Mouse (Mus musculus) embryonic facial prominence, embryonic 13.5 days (tissue): ENCODE results near the gene Olah. TPM values are rescaled to one million over a fixed set of nuclear protein-coding genes. Genes with fewer than 3 reads are reported as not detected.

ENCODE experiments used
- ATAC-seq: fragments of 200-750 bp; cut with Nextera tagmentation; 2 replicates; pipeline ENCODE4 v1.8.0; 2017; ENCODE audit warnings: low read depth; ENCODE audit not compliant: insufficient number of reproducible peaks, insufficient read depth, low FRiP score, low TSS enrichment
- H3K27ac ChIP-seq: fragments of 300-500 bp; sonication (generic); 2 replicates; pipeline ENCODE4 v1.5.1; 2015; ENCODE audit warnings: moderate library complexity, mild to moderate bottlenecking, inconsistent platforms
- H3K27me3 ChIP-seq: fragments of 300-500 bp; sonication (generic); 2 replicates; pipeline ENCODE4 v1.6.1; 2015; ENCODE audit warnings: mild to moderate bottlenecking, inconsistent platforms
- H3K36me3 ChIP-seq: fragments of 300-500 bp; sonication (generic); 2 replicates; pipeline ENCODE4 v1.6.1; 2015; ENCODE audit warnings: mild to moderate bottlenecking, inconsistent platforms
- H3K4me1 ChIP-seq: fragments of 300-500 bp; sonication (generic); 2 replicates; pipeline ENCODE4 v1.6.1; 2015; ENCODE audit warnings: inconsistent platforms
- H3K4me2 ChIP-seq: fragments of 300-500 bp; sonication (generic); 2 replicates; pipeline ENCODE4 v1.6.1; 2015; ENCODE audit warnings: moderate library complexity, mild to moderate bottlenecking, inconsistent platforms
- H3K4me3 ChIP-seq: fragments of 300-500 bp; sonication (generic); 2 replicates; pipeline ENCODE4 v1.5.1; 2015; ENCODE audit warnings: mild to moderate bottlenecking, inconsistent platforms
- H3K9ac ChIP-seq: fragments of 300-500 bp; sonication (generic); 2 replicates; pipeline ENCODE4 v1.6.1; 2015; ENCODE audit warnings: mild to moderate bottlenecking, inconsistent platforms
- H3K9me3 ChIP-seq: fragments of 300-500 bp; sonication (generic); 2 replicates; pipeline ENCODE4 v1.6.1; 2016; ENCODE audit warnings: inconsistent platforms
- WGBS: fragments of 180-500 bp; shearing (Covaris S2); methylation state at CpG from one replicate; pipeline ENCODE4 v1.1.7; 2015; ENCODE audit warnings: mixed read lengths; 5-methylcytosine and 5-hydroxymethylcytosine counted together
- polyA plus RNA-seq: library from polyadenylated mRNA; unstranded; fragments of >200 nt; fragmentation: Nextera tagmentation; extraction: Ambion mirVana; gene quantifications from 2 replicates; pipeline ENCODE4 v1.2.1, GENCODE M21; 2015

Olah gene
- polyA plus RNA-seq, 1 experiment from 2014 or later = not detected

DNA sequence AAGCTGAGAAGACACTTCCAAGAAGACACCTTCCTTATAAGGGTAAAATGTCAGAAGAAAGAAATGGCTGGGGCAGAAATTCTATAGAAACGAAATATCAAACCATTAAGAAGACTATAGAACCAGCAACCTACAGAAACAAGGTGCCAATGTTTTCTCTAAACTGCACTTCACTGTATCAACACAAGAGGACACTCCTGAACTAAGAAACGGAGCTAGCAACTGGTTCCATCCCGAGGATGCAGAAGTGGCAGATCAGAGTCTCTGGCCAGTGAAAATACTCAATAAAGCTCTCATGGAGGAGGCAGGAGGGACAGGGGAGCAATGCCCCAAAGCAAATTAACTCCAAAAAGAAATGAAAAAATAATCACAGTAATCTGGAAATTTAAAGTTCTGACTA, 48.1 kb downstream of the Olah start:
- whole genome bisulfite sequencing = 21% methylated on average over 3 of the region's 3 CpGs
- H3K4me2 ChIP-seq = no peak overlapping the region
- H3K27me3 ChIP-seq = peaks cover 5% of the 10 kb centered on the region; the same call in 1 of the 2 replicates
- H3K36me3 ChIP-seq = no peaks in the 10 kb centered on the region
- ATAC-seq = no peak
- no peaks in the 10 kb centered on the region for H3K4me1 ChIP-seq
- no peak overlapping the region for H3K27ac ChIP-seq
- H3K9me3 ChIP-seq = no peaks in the 10 kb centered on the region
- H3K4me3 ChIP-seq = no peak overlapping the region
- no peak overlapping the region for H3K9ac ChIP-seq

DNA sequence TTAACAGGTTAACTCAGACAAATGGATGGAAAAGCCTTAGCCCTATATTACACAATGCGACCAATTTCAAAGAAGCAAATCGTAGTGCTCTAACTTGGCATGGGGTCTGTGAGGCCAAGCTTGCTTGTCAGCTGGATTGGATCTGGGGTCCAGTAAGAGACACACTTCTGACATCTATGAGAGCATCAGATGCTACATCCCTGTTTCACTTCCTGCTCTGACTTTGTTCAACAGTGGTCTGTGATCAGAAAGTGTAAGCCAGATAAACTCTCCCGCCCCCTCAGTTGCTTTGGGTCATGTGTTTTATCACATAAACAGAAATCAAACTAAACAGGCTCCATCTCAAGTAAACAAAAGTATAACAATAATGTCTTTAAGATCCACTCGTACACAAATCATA, 48.6 kb downstream of the Olah start:
- Histone ChIP-seq H3K9ac (no peak overlapping the region), H3K4me3 (no peak overlapping the region), H3K27ac (no peak overlapping the region), H3K9me3 (no peaks in the 10 kb centered on the region), H3K4me1 (no peaks in the 10 kb centered on the region), H3K36me3 (no peaks in the 10 kb centered on the region), H3K27me3 (peaks cover 5% of the 10 kb centered on the region; the same call in 1 of the 2 replicates), H3K4me2 (no peak overlapping the region)
- 79% methylated on average over 4 of the region's 4 CpGs for WGBS
- ATAC-seq = no peak

DNA sequence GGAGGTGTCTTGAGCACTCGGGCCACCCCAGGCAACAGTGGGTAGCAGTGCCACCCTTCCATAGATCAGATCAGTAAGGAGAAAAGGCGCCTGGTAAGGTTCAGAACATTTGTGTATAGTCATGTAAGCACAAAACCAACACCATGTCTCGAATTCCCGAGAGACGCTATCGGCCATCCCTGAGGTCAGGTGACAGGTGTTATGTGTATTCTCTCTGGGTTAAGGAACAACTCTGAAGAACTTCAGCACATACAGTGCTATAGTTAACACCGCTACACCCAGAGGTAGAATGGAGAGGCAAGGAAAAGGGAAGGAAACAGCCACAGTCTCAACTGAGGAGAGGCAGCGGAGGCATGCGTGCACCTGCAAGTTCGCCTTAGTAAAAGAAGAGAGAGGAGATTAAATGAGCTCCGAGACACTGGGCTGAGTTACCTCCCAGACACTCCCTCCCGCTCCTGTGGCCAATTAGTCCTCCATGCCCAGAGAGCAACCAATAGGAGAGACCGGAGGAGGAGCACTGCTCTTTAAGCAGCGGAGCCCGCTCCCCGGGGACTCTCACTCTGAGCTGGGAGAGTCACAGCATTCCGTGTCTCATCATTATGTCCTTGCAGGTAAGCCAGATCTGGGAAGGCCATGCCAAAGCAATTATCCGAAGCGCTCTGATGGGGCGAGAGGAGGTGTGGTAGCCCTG, 61.3 kb downstream of the Olah start, which contains the start of gene Acbd7:
Acbd7 (plus strand) TSS at position 558 of the 691 bp plus-strand sequence.
- Histone ChIP-seq H3K4me1 (peaks cover 20% of the 10 kb centered on the region), H3K27me3 (peaks cover 17% of the 10 kb centered on the region), H3K9ac (peak within 1 kb of the TSS; percentile 60; the same call in 1 of the 2 replicates), H3K9me3 (no peaks in the 10 kb centered on the region), H3K4me2 (peak within 1 kb of the TSS; percentile 52), H3K36me3 (no peaks in the 10 kb centered on the region), H3K27ac (no peak within 1 kb of the TSS), H3K4me3 (peak within 1 kb of the TSS; percentile 18)
- no peak for ATAC-seq
- 4% methylated on average over 20 of the region's 20 CpGs for WGBS

- Histone ChIP-seq H3K4me1 (peaks cover 21% of the 10 kb centered on the region), H3K4me2 (no peak overlapping the region), H3K36me3 (peaks cover 10% of the 10 kb centered on the region), H3K9ac (no peak overlapping the region), H3K9me3 (no peaks in the 10 kb centered on the region), H3K27me3 (peaks cover 17% of the 10 kb centered on the region), H3K4me3 (no peak overlapping the region), H3K27ac (no peak overlapping the region)
- ATAC-seq = no peak
- WGBS = 90% methylated on average over 12 of the region's 12 CpGs
Observed at GRCm38 (mm10) chr2:3333761-3334160, 63.2 kb downstream of the Olah start.

DNA sequence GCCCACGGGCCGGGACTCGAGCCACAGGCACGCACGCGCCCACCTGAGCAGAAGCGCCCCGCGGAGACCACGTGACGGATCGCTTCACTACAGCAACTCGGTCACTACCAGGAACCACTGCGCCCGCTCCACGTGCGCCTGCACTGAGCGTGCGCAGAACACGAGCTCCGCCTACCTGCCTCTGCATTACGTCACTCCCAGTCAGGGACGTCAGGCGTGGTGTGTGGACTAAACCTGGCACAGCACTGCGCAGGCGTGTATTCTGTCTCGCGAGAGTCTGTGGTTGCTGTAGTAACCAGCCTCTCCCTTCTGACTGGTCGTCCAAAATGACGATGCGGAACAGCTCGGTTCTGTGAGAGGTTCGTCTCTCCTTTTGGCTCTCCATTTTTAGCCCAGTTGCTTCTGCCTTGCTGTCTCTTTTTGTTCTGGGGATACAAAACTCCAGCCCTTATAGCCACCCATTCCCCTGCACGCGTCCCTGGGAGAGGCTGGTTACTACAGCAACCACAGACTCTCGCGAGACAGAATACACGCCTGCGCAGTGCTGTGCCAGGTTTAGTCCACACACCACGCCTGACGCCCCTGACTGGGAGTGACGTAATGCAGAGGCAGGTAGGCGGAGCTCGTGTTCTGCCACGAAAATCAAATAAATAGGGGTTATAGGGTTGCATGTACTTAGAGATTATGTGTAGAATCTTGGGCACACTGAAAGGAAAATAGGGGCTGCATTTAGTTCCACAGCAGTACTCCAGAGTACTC, 64.3 kb downstream of the Olah start, which contains the start of gene Rpp38:
Rpp38 (minus strand) TSS at position 160 of the 759 bp plus-strand sequence.
- H3K4me1 ChIP-seq = peaks cover 21% of the 10 kb centered on the region
- H3K4me2 ChIP-seq = peak within 1 kb of the TSS; percentile 64
- H3K27me3 ChIP-seq = peaks cover 14% of the 10 kb centered on the region
- ATAC-seq = peak; percentile 99
- peak within 1 kb of the TSS; percentile 83 for H3K9ac ChIP-seq
- H3K9me3 ChIP-seq = no peaks in the 10 kb centered on the region
- H3K4me3 ChIP-seq = peak within 1 kb of the TSS; percentile 68
- peak within 1 kb of the TSS; percentile 74 for H3K27ac ChIP-seq
- H3K36me3 ChIP-seq = peaks cover 18% of the 10 kb centered on the region
- under 1% methylated on average over 45 of the region's 45 CpGs for WGBS

- no peak; the same call in 1 of the 2 replicates for ATAC-seq
- Histone ChIP-seq H3K36me3 (peaks cover 18% of the 10 kb centered on the region), H3K27ac (peak overlapping the region; percentile 74), H3K4me2 (peak overlapping the region; percentile 64), H3K9me3 (no peaks in the 10 kb centered on the region), H3K27me3 (peaks cover 14% of the 10 kb centered on the region), H3K4me1 (peaks cover 21% of the 10 kb centered on the region), H3K9ac (peak overlapping the region; percentile 83), H3K4me3 (peak overlapping the region; percentile 68)
- WGBS = 2% methylated on average over 21 of the region's 21 CpGs
Observed at GRCm38 (mm10) chr2:3332056-3332455, 65.0 kb downstream of the Olah start.

- ATAC-seq = no peak
- Histone ChIP-seq H3K27ac (no peak overlapping the region), H3K4me2 (peak overlapping the region; percentile 64), H3K9ac (peak overlapping the region; percentile 83), H3K9me3 (no peaks in the 10 kb centered on the region), H3K4me1 (peaks cover 20% of the 10 kb centered on the region), H3K36me3 (peaks cover 24% of the 10 kb centered on the region), H3K4me3 (peak overlapping the region; percentile 68), H3K27me3 (peaks cover 11% of the 10 kb centered on the region)
- 83% methylated on average over 5 of the region's 5 CpGs for WGBS
Observed at GRCm38 (mm10) chr2:3331071-3331703, 65.8 kb downstream of the Olah start.

GRCm38 (mm10) chr2:3327351-3327750, 69.7 kb downstream of the Olah start:
- Histone ChIP-seq H3K4me1 (peaks cover 12% of the 10 kb centered on the region), H3K36me3 (peaks cover 58% of the 10 kb centered on the region), H3K9ac (no peak overlapping the region), H3K4me2 (no peak overlapping the region), H3K4me3 (no peak overlapping the region), H3K27me3 (no peaks in the 10 kb centered on the region), H3K27ac (no peak overlapping the region), H3K9me3 (no peaks in the 10 kb centered on the region)
- no peak for ATAC-seq
- WGBS = 28% methylated on average over 1 of the region's 1 CpGs

DNA sequence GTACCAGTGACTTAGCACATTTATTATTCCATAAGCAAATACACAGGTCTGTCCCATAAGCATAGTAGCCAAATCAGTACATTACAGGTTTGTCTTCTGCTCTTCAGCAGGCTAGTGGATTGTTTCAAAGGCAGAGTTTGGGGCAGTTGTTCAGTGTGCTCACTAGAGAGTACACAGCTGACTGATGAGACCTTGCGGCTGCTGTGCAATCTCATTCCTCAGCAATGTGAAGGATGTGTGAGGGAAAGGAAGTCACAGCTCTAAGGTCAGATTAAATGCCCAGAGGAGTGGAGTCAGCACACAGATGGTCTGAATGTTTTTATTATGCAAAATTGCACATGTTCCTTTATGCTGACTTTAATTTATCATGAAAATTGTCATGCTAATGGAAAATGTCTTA, 70.5 kb downstream of the Olah start:
- H3K36me3 ChIP-seq = peaks cover 59% of the 10 kb centered on the region
- 88% methylated on average over 1 of the region's 1 CpGs for WGBS

GRCm38 (mm10) chr2:3324381-3325130, 72.5 kb downstream of the Olah start:
- H3K9me3 ChIP-seq = no peaks in the 10 kb centered on the region
- no peak for ATAC-seq
- no peaks in the 10 kb centered on the region for H3K4me1 ChIP-seq
- WGBS = 93% methylated on average over 7 of the region's 7 CpGs
- no peak overlapping the region for H3K4me2 ChIP-seq
- no peak overlapping the region for H3K9ac ChIP-seq
- peaks cover 60% of the 10 kb centered on the region for H3K36me3 ChIP-seq
- no peak overlapping the region for H3K4me3 ChIP-seq
- no peaks in the 10 kb centered on the region for H3K27me3 ChIP-seq
- no peak overlapping the region for H3K27ac ChIP-seq

More for the DNA sequence above, 70.5 kb downstream of the Olah start:
- no peak overlapping the region for H3K4me3 ChIP-seq
- H3K4me2 ChIP-seq = no peak overlapping the region
- H3K27me3 ChIP-seq = no peaks in the 10 kb centered on the region
- ATAC-seq = no peak
- no peak overlapping the region for H3K27ac ChIP-seq
- H3K9ac ChIP-seq = no peak overlapping the region
- H3K9me3 ChIP-seq = no peaks in the 10 kb centered on the region
- H3K4me1 ChIP-seq = peaks cover 8% of the 10 kb centered on the region

DNA sequence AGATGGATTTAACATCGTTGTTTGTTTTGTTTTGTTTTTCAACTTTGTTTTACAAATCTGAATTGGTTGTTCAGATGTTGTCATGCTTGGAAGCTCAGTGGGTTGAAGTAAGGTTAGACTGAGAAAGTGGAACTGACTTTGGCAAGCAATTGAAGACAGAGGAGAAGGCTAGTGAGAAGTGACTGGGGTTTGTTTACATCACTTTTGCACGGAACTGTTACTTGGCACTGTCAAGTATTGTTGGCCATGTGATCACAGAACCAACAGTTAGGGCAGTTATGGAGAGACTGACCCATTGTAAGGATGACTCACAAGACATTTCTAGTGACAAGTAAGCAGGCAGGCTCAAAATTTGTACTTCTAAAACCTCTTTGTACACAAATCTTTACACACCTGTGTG, 73.9 kb downstream of the Olah start:
- peaks cover 58% of the 10 kb centered on the region for H3K36me3 ChIP-seq
- no peak overlapping the region for H3K9ac ChIP-seq
- no peak overlapping the region for H3K4me2 ChIP-seq
- no peaks in the 10 kb centered on the region for H3K9me3 ChIP-seq
- no peaks in the 10 kb centered on the region for H3K4me1 ChIP-seq
- H3K27me3 ChIP-seq = no peaks in the 10 kb centered on the region
- no peak overlapping the region for H3K27ac ChIP-seq
- no peak for ATAC-seq
- H3K4me3 ChIP-seq = no peak overlapping the region
- WGBS = 86% methylated on average over 2 of the region's 2 CpGs
